Mouse (Mus musculus): ENCODE measurements at regions not wholly inside any gene's neighbourhood (a gene's known extent, or its start where the extent isn't known, plus 50 kb on each side); places are given as distances from the start of the nearest gene placed in this dataset.

DNA sequence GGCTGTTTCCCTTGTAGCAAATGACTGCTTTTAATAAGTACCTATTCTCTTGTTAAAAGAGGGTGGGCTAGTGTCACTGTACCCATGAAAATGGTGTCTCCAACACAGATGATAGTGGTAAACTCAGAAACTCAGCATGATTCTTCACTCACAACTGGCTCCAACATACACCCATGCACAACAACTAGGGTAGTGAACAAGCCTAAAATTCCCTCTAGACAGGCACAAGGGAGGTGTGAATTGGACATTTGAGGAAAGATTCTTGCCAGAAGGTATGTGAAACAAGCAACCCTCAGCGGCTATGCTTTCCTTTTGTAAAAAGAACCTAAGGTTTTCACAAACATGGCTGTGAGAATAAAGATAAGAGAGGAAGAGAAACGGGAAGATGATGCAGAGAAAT, 579.0 kb upstream of the Fam92a start:
- H3K9ac ChIP-seq = no peak overlapping the region
- H3K27ac ChIP-seq = no peak overlapping the region
- H3K36me3 ChIP-seq = no peaks in the 10 kb centered on the region
- H3K4me3 ChIP-seq (replicated peaks) = no peak overlapping the region
- H3K4me2 ChIP-seq = no peak overlapping the region
- no peaks in the 10 kb centered on the region for H3K4me1 ChIP-seq
- 79% methylated on average over 2 of the region's 2 CpGs for WGBS
- H3K9me3 ChIP-seq (replicated peaks) = no peaks in the 10 kb centered on the region
- H3K27me3 ChIP-seq = no peaks in the 10 kb centered on the region
- ATAC-seq (replicated peaks; ENCODE audit: low FRiP score) = no peak

DNA sequence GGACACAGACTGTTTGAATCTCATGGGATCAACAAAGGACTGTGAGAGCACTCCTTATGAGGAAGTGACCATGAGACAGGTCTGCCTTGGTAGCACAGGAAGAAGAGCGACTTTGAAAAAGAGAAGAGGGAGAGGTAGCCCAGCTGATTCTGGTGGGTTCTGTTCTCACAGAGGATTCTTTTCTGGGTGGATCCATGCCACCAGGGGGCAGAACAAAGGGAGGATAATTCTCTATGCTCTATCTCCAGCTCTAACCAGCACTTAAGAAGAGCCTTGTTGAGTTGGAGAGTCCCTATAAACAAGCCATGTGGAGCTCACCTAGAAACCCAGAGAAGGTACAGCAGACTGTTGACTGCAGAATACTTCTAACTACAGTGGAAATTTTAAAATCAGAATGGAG, 578.1 kb upstream of the Fam92a start:
- Histone ChIP-seq H3K9me3 (replicated peaks) (no peaks in the 10 kb centered on the region), H3K4me2 (no peak overlapping the region), H3K36me3 (no peaks in the 10 kb centered on the region), H3K4me3 (replicated peaks) (no peak overlapping the region), H3K9ac (no peak overlapping the region), H3K27ac (no peak overlapping the region), H3K4me1 (no peaks in the 10 kb centered on the region), H3K27me3 (no peaks in the 10 kb centered on the region)
- ATAC-seq (replicated peaks; ENCODE audit: low FRiP score) = no peak
- 100% methylated on average over 1 of the region's 1 CpGs for WGBS

DNA sequence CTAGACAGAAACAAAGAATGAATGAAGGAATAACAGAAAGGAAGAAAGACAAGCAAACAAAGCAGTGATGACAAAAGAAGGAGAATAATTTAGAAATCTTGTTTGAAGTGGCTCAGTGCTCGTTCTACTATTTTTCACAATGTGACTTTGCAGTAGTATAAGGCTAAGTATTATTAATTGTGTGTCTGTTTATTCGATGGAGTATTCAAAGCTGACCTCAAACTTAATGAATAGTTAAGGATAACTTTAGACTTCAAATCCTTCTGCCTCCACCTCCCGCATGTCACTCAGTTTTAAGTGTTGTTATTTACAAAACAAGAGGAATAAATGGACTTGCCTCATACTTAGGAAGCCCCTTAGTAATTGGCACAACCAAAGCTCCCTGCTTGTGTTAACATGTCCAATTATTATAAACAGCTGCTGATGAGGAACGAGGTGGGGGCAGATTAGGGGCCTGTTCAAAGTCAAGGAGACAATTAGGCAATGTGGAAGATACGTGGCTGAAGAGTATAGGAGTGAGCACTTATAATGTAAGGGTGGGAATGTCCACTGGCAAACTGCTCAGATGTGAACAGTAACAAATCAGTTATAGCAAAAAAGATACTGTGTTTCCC, 572.0 kb upstream of the Fam92a start:
- 75% methylated on average over 5 of the region's 5 CpGs for WGBS
- no peaks in the 10 kb centered on the region for H3K27me3 ChIP-seq
- H3K9ac ChIP-seq = no peak overlapping the region
- no peaks in the 10 kb centered on the region for H3K36me3 ChIP-seq
- no peak for ATAC-seq (replicated peaks; ENCODE audit: low FRiP score)
- H3K4me1 ChIP-seq = no peaks in the 10 kb centered on the region
- H3K4me2 ChIP-seq = no peak overlapping the region
- H3K9me3 ChIP-seq (replicated peaks) = no peaks in the 10 kb centered on the region
- H3K4me3 ChIP-seq (replicated peaks) = no peak overlapping the region
- H3K27ac ChIP-seq = no peak overlapping the region

DNA sequence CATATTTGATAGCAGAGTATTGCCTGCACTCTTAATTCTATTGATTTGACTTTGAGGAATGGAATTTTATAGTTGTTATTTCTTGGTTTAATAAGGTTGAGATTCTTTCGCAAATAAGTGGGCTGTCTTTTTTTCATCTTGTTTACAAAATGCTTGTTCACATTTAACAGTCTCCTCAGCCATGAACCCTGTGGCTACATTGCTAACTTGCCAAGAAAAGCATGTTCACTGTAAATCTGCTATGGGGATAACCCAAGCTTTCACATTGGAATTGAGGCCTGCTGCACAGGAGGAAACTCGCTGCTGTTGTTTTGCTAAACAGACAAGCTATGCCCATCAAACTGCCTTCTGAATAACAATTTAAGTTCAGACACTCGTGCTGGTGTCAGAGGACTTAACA, 564.6 kb upstream of the Fam92a start:
- Histone ChIP-seq H3K36me3 (no peaks in the 10 kb centered on the region), H3K4me3 (replicated peaks) (no peak overlapping the region), H3K4me2 (no peak overlapping the region), H3K9me3 (replicated peaks) (no peaks in the 10 kb centered on the region), H3K9ac (no peak overlapping the region), H3K27ac (no peak overlapping the region), H3K4me1 (no peaks in the 10 kb centered on the region), H3K27me3 (no peaks in the 10 kb centered on the region)
- ATAC-seq (replicated peaks; ENCODE audit: low FRiP score) = no peak
- 60% methylated on average over 3 of the region's 3 CpGs for WGBS

DNA sequence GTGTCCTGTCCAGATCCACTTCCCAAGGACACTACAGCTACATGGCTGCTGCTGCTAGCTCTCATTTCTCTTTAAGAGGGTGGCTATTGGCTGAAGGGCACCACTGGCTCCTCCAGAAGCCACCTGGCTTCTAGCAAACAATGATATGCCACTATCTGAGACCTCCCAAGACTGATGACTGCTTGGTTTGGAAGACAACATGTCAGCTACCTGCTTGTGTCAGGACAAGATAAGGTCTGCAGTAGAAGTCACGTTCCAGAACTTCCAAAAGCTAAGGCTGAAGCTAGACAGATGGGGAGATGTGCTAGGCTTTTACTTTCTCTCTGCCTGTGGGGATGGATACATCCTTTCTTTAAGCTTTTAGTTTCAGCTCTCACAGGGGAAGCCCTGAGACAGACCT, 528.4 kb upstream of the Fam92a start:
- WGBS = 83% methylated on average over 1 of the region's 1 CpGs
- Histone ChIP-seq H3K4me2 (no peak overlapping the region), H3K4me1 (no peaks in the 10 kb centered on the region), H3K4me3 (replicated peaks) (no peak overlapping the region), H3K36me3 (no peaks in the 10 kb centered on the region), H3K27ac (no peak overlapping the region), H3K27me3 (no peaks in the 10 kb centered on the region), H3K9ac (no peak overlapping the region), H3K9me3 (replicated peaks) (no peaks in the 10 kb centered on the region)
- ATAC-seq (replicated peaks; ENCODE audit: low FRiP score) = no peak

DNA sequence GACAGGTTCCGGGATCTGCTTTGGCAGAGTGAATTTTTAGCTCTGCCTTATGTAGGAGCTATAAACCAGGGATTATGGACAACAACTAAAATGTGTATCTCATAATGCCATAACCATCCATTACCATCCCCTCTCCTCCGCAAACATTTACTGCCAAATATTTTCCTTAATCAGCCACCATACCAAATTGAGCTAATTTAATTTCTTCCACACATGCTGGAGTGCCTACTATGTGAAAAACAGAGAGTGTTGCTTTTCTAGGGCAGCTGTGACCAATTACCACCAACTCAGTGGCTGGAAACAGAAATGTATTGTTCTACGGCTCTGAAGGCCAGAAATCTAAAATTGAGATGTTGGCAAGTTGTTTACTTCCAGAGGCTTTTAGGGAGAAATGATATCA, 506.0 kb upstream of the Fam92a start:
- ATAC-seq (replicated peaks; ENCODE audit: low FRiP score) = no peak
- Histone ChIP-seq H3K27ac (no peak overlapping the region), H3K9me3 (replicated peaks) (no peaks in the 10 kb centered on the region), H3K4me2 (no peak overlapping the region), H3K36me3 (no peaks in the 10 kb centered on the region), H3K4me3 (replicated peaks) (no peak overlapping the region), H3K9ac (no peak overlapping the region), H3K27me3 (no peaks in the 10 kb centered on the region), H3K4me1 (no peaks in the 10 kb centered on the region)
- 88% methylated on average over 3 of the region's 3 CpGs for WGBS

DNA sequence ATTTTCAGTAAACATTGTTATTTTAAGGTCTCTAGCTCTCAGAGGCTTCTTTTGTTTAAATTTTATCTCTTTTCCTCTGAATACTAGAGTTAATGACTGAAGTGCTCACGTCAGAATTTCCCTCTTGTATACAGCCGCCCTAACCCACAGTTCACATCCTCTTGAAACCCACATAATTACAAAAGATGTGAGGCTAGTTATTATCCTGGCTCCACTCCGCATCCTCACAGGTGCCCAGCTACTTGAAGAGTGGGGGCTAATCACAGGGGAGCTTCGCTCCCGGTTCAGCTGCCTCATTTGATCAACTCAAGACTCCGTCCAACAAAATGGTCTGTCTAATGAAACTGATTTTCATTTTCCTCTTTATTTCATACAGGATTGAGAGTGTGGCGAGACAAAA, 499.6 kb upstream of the Fam92a start:
- ATAC-seq (replicated peaks; ENCODE audit: low FRiP score) = no peak
- WGBS = 74% methylated on average over 7 of the region's 7 CpGs

DNA sequence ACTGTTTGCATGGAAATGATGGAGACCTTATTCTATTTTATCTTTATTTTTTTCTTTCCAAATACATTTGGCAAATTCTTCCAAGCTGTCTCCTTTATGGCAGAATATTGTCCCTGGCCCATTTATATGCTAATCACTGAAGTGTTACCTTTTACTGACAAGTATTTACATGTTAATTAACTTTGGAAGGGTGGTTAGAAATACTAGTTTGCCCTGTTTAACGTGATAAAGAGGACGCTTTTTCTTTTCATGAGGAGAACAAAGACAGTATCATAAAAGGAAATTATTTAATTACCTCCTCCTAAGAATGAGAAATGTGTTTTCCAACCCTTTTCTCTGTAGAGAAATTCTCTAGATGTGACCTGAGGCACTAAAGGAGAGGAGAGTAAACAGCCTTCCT, 491.4 kb upstream of the Fam92a start:
- WGBS = 13% methylated on average over 2 of the region's 2 CpGs
- Histone ChIP-seq H3K4me1 (no peaks in the 10 kb centered on the region), H3K9me3 (replicated peaks) (no peaks in the 10 kb centered on the region), H3K36me3 (no peaks in the 10 kb centered on the region), H3K4me3 (replicated peaks) (no peak overlapping the region), H3K9ac (no peak overlapping the region), H3K4me2 (no peak overlapping the region), H3K27ac (no peak overlapping the region), H3K27me3 (no peaks in the 10 kb centered on the region)
- ATAC-seq (replicated peaks; ENCODE audit: low FRiP score) = no peak

More for the DNA sequence above, 499.6 kb upstream of the Fam92a start:
- no peaks in the 10 kb centered on the region for H3K36me3 ChIP-seq
- H3K27ac ChIP-seq = no peak overlapping the region
- H3K4me3 ChIP-seq (replicated peaks) = no peak overlapping the region
- no peaks in the 10 kb centered on the region for H3K9me3 ChIP-seq (replicated peaks)
- H3K27me3 ChIP-seq = no peaks in the 10 kb centered on the region
- H3K4me1 ChIP-seq = no peaks in the 10 kb centered on the region
- H3K9ac ChIP-seq = no peak overlapping the region
- H3K4me2 ChIP-seq = no peak overlapping the region

DNA sequence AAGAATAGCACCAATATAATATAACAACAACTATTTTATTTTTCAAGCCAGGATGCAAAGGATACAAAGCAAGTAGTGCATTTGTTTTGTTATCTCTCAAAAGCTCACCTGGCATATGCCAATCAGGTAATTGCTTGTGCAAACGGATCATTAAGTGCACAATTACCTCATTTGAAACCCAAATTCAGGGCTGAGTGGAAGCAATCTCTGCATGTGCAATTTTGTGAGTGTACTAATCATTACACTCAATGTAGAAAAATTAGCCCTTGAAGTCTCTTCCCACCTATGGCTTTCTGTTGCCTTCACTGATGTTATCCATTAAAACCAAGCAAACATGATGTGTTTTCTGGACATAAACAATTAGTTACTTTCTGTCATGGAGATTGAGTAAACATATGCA, 490.9 kb upstream of the Fam92a start:
- Histone ChIP-seq H3K27me3 (no peaks in the 10 kb centered on the region), H3K9me3 (replicated peaks) (no peaks in the 10 kb centered on the region), H3K36me3 (no peaks in the 10 kb centered on the region), H3K27ac (no peak overlapping the region), H3K4me3 (replicated peaks) (no peak overlapping the region), H3K9ac (no peak overlapping the region), H3K4me2 (no peak overlapping the region), H3K4me1 (no peaks in the 10 kb centered on the region)
- ATAC-seq (replicated peaks; ENCODE audit: low FRiP score) = no peak
- 48% methylated on average over 1 of the region's 1 CpGs for WGBS

DNA sequence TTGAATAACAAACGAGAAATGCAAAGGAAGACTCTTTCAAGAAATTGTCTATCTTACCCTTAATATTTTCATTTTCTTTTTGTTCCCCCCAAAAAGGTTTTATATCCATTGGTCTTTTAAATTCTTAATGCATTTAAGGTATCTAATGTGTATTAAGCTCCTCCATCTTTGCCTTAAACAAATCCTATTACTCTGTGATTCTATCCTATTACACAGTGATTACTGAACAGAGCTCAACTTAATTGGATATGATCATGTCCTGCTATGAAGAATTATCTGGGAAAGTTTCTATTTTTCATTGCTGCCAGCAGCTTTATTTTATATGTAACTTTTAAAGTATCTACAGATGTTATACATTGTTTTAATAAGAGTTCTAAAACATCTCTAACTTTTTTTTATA, 487.3 kb upstream of the Fam92a start:
- H3K36me3 ChIP-seq = no peaks in the 10 kb centered on the region
- no peak overlapping the region for H3K27ac ChIP-seq
- no peak overlapping the region for H3K9ac ChIP-seq
- H3K9me3 ChIP-seq (replicated peaks) = no peaks in the 10 kb centered on the region
- H3K27me3 ChIP-seq = no peaks in the 10 kb centered on the region
- no peak overlapping the region for H3K4me3 ChIP-seq (replicated peaks)
- no peak overlapping the region for H3K4me2 ChIP-seq
- 91% methylated on average over 1 of the region's 1 CpGs for WGBS
- ATAC-seq (replicated peaks; ENCODE audit: low FRiP score) = no peak
- H3K4me1 ChIP-seq = peaks cover 10% of the 10 kb centered on the region; the same call in 1 of the 2 replicates

DNA sequence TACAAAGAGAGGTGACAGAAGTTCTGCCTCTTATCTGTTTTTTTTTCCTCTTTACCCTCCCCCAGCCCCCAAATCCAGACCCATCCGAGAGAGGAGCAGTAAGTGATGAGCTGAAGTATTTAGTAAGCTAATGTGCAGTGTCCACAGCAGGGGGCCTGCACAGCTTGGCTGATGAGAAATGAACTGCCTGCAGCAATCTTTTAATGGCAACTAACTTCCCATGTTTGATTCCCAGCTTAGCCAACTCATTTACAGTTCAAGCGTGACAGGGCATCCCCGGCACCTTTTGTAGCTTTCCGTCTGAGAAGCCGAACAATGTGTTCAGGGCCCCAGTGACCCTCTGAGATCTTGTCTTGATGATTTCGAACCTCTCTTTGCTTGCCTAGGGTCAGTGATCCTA, 486.8 kb upstream of the Fam92a start:
- no peak overlapping the region for H3K9ac ChIP-seq
- no peak for ATAC-seq (replicated peaks; ENCODE audit: low FRiP score)
- H3K36me3 ChIP-seq = no peaks in the 10 kb centered on the region
- H3K4me2 ChIP-seq = no peak overlapping the region
- H3K4me3 ChIP-seq (replicated peaks) = no peak overlapping the region
- H3K27ac ChIP-seq = no peak overlapping the region
- 45% methylated on average over 6 of the region's 6 CpGs for WGBS
- H3K9me3 ChIP-seq (replicated peaks) = no peaks in the 10 kb centered on the region
- H3K27me3 ChIP-seq = no peaks in the 10 kb centered on the region
- peaks cover 10% of the 10 kb centered on the region; the same call in 1 of the 2 replicates for H3K4me1 ChIP-seq

DNA sequence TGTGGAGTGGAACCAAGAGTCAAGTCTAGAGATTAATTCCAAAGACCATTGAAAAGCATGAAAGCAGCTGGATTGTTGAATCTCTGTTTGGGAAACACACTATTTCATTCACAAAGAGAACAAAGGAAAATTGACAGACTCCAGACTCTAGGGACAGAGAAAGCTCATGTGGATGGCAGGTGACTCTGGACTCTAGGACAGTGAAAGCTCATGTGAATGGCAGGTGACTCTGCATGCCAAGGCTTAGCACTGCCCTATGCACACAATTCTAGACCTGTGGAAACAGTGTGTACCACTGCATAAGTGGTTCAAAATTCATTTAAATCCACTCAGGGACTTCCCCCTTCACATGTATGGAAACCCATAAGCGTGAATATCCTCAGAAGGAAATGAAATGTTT, 486.0 kb upstream of the Fam92a start:
- Histone ChIP-seq H3K9me3 (replicated peaks) (no peaks in the 10 kb centered on the region), H3K27ac (no peak overlapping the region), H3K27me3 (no peaks in the 10 kb centered on the region), H3K4me1 (peaks cover 10% of the 10 kb centered on the region; the same call in 1 of the 2 replicates), H3K4me2 (no peak overlapping the region), H3K36me3 (no peaks in the 10 kb centered on the region), H3K4me3 (replicated peaks) (no peak overlapping the region), H3K9ac (no peak overlapping the region)
- no peak for ATAC-seq (replicated peaks; ENCODE audit: low FRiP score)
- WGBS = 93% methylated on average over 1 of the region's 1 CpGs

DNA sequence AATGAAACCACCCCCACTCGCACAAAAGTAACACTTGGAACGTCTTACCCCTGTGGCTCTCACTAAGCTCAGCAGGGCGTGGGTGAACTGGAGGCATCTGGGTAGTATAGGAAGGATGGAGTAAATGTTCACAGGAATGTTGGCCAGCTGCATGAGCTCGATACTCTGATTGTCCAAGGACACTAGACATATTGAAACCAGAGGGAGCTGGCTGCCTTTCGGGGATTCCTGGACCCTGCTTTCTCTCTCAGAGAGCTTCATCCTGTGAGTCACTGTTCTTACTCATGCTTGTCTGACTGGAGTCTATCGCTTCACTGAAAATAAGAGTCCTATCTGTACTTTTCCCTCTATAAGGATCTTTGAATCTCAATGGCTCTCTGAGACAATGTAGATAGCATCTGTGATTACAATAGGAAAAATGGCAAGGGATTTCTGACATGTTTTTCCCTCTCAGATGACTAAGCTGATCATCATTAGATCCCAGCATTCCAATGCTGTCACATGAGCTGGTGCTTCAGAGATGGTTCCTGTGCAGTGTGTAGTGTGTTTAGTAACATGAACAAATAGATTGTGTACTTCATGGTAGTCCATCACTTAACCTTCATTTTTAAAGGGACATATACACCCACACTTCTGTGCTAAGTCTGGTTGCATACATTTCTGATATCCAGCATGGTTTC, 485.2 kb upstream of the Fam92a start:
- WGBS = 85% methylated on average over 6 of the region's 6 CpGs
- ATAC-seq (replicated peaks; ENCODE audit: low FRiP score) = no peak
- no peaks in the 10 kb centered on the region for H3K36me3 ChIP-seq
- no peak overlapping the region for H3K27ac ChIP-seq
- no peaks in the 10 kb centered on the region for H3K27me3 ChIP-seq
- no peak overlapping the region for H3K4me2 ChIP-seq
- H3K4me1 ChIP-seq = peaks cover 10% of the 10 kb centered on the region; the same call in 1 of the 2 replicates
- H3K9me3 ChIP-seq (replicated peaks) = no peaks in the 10 kb centered on the region
- H3K4me3 ChIP-seq (replicated peaks) = no peak overlapping the region
- H3K9ac ChIP-seq = no peak overlapping the region
